Mouse (Mus musculus) hindbrain, embryonic 11.5 days (tissue): ENCODE results near the gene Magi2. TPM values are rescaled to one million over a fixed set of nuclear protein-coding genes. Genes with fewer than 3 reads are reported as not detected.

Experiments
- ATAC-seq: fragments of 200-750 bp; cut with Nextera tagmentation; 2 replicates; pipeline ENCODE4 v1.8.0; 2017; ENCODE audit warnings: mild to moderate bottlenecking, moderate TSS enrichment, moderate library complexity; ENCODE audit not compliant: low FRiP score
- DNase-seq: peaks from one replicate; pipeline ENCODE4 v3.0.0-alpha.2; 2015; ENCODE audit warnings: low spot score
- H3K27ac ChIP-seq: fragments of 300-500 bp; sonication (generic); 2 replicates; pipeline ENCODE4 v1.5.1; 2014; ENCODE audit warnings: mild to moderate bottlenecking, low read depth, low read length
- H3K27me3 ChIP-seq: fragments of 300-500 bp; sonication (generic); 2 replicates; pipeline ENCODE4 v1.6.1; 2014; ENCODE audit warnings: mild to moderate bottlenecking, low read length, moderate library complexity, mixed read lengths; ENCODE audit not compliant: control insufficient read depth, insufficient read depth
- H3K36me3 ChIP-seq: fragments of 300-500 bp; sonication (generic); 2 replicates; pipeline ENCODE4 v1.6.1; 2014; ENCODE audit warnings: mild to moderate bottlenecking, low read length, moderate library complexity, mixed read lengths; ENCODE audit not compliant: control insufficient read depth, insufficient read depth
- H3K4me1 ChIP-seq: fragments of 300-500 bp; sonication (generic); replicated peaks from 2 replicates; pipeline ENCODE4 v1.6.1; 2014; ENCODE audit warnings: low read length, mixed read lengths; ENCODE audit not compliant: control insufficient read depth, insufficient read depth
- H3K4me2 ChIP-seq: fragments of 300-500 bp; sonication (generic); replicated peaks from 2 replicates; pipeline ENCODE4 v1.6.1; 2014; ENCODE audit warnings: mild to moderate bottlenecking, low read depth, low read length
- H3K4me3 ChIP-seq: fragments of 300-500 bp; sonication (generic); 2 replicates; pipeline ENCODE4 v1.5.1; 2014; ENCODE audit warnings: low read depth, low read length
- H3K9ac ChIP-seq: fragments of 300-500 bp; sonication (generic); 2 replicates; pipeline ENCODE4 v1.6.1; 2014; ENCODE audit warnings: low read depth, low read length
- H3K9me3 ChIP-seq: fragments of 300-500 bp; sonication (generic); 2 replicates; pipeline ENCODE4 v1.6.1; 2016; ENCODE audit warnings: low read length; ENCODE audit not compliant: control insufficient read depth
- WGBS: fragments of 180-500 bp; shearing (Covaris S2); extraction: QIAGEN DNeasy Blood & Tissue Kit; methylation state at CpG from one replicate; pipeline ENCODE4 v1.1.7; 2014; 5-methylcytosine and 5-hydroxymethylcytosine counted together
- polyA plus RNA-seq: library from polyadenylated mRNA; unstranded; fragments of >200 nt; fragmentation: Nextera tagmentation; extraction: Ambion mirVana; gene quantifications from 2 replicates; pipeline ENCODE4 v1.2.1, GENCODE M21; 2014

Magi2 gene
- polyA plus RNA-seq, 1 experiment from 2014 or later: 8.7 TPM

DNA sequence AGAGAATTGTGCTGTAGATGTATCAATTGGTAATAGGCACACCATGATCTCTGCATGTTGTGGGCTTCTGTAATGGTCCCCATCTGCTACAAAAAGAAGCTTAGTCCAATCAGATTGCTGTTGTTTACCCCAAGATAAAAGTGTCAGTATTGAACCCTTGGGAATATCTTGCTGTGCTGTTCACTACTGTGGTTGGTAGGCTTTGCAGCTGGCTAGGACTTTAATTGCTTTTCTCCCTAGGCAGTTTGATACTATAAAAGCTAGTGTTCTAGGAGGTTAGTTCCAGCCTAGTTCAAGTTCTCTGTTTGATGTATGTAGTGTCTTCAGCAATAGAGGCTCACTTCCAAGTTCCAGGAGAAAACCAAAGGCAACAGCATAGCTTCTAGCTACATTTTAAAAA, 1188.5 kb downstream of the Magi2 start:
- H3K27me3 ChIP-seq: no peaks in the 10 kb centered on the region
- ATAC-seq (no peak), DNase-seq (no peak)
- no peak overlapping the region for H3K27ac ChIP-seq
- no peaks in the 10 kb centered on the region for H3K4me1 ChIP-seq
- no peaks in the 10 kb centered on the region for H3K9me3 ChIP-seq
- H3K4me2 ChIP-seq: no peak overlapping the region
- no peak overlapping the region for H3K4me3 ChIP-seq
- H3K9ac ChIP-seq: no peak overlapping the region
- no peaks in the 10 kb centered on the region for H3K36me3 ChIP-seq

DNA sequence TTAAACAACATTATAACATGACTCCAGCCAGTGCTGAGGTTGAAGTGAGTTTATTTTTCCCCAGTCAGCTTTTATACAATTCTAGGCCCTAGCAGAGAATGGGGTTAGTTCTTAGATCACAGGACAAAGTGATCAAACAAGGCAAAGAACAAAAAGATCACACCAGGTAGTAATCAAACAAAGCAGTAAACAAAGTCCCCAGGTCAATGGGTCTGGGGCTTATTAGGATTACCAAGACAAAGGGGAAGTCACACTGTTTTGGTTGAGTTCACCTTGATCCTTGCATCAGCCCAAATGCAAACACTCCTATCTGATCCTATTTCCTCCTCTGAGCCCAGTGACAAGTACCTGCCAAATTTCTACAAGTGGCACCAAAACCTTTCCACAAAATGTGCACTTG, 1190.5 kb downstream of the Magi2 start:
- H3K27me3 ChIP-seq: no peaks in the 10 kb centered on the region
- H3K27ac ChIP-seq: no peak overlapping the region
- no peaks in the 10 kb centered on the region for H3K9me3 ChIP-seq
- no peak overlapping the region for H3K4me3 ChIP-seq
- DNase-seq (no peak), ATAC-seq (no peak)
- H3K4me2 ChIP-seq: no peak overlapping the region
- H3K36me3 ChIP-seq: no peaks in the 10 kb centered on the region
- no peak overlapping the region for H3K9ac ChIP-seq
- no peaks in the 10 kb centered on the region for H3K4me1 ChIP-seq

DNA sequence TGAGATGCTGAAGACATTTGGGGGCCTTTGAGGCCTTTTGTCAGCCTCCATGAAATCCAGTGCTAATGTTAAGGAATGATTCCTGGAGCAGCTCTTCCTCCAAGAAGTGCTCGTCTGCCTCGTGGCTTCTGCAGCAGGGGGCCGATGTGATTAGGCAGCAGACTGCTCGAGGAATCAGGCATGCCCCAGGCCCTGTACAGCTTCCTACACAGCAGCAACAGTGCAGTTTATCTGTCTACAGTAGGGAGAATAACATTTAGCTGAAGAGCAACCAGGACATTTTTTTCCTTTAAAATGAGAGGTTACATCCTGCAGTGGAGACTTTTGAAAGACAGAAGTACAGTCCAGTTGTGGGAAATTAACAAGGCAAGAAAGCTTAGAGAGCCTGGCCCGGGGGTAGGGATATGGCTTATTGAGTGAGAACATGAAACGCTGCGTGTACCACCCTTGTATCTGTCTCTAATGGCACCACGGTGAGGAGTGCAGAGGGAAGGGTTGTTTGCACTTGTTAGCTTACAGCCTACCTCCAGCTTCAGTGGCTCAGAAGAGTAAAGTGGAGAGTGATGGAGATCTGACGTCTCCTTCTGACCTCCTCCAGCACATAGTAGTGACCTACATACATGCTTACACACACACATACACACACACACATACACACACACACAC, 1205.4 kb downstream of the Magi2 start:
- Histone ChIP-seq H3K9ac (no peak overlapping the region), H3K27ac (no peak overlapping the region), H3K4me3 (no peak overlapping the region), H3K4me2 (no peak overlapping the region), H3K9me3 (no peaks in the 10 kb centered on the region), H3K4me1 (no peaks in the 10 kb centered on the region), H3K36me3 (no peaks in the 10 kb centered on the region), H3K27me3 (no peaks in the 10 kb centered on the region)
- ATAC-seq (no peak), DNase-seq (no peak)
- 62% methylated on average over 9 of the region's 9 CpGs for WGBS

DNA sequence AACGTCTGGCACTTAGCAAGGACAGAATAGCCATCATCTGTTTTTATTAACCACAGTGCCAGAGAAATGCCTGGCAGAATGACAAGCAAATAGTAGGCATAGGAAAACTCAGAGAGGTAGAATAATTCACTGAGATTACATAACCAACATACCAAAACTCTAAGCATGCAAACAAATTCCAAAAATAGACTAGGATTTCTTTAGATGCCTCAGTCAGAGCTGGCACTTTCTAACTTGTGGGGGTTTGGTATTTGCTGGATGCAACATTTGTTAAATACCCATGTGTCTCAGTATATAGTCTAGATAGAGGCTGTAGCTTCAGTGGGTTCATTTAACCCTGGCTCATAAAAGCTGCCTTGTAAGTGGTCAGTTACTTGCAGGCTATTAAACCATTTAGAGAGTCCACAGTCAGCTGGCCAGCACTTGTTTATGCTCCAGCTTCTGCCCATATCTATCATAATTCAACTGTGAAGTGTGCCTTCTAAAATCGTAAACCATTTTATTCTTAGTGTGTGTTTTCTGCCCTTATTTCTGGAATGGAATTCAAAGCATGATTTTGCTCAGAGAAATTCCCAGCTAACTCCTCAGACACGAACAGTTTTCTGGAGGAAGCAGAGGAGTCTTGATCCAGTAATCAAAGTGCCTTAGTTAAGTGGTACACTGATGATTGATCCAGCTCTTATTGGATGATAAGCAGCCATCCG, 1219.8 kb downstream of the Magi2 start:
- no peak for DNase-seq
- Histone ChIP-seq H3K27ac (no peak overlapping the region), H3K9ac (no peak overlapping the region), H3K4me1 (no peaks in the 10 kb centered on the region), H3K4me2 (no peak overlapping the region), H3K27me3 (no peaks in the 10 kb centered on the region), H3K36me3 (no peaks in the 10 kb centered on the region), H3K9me3 (no peaks in the 10 kb centered on the region), H3K4me3 (no peak overlapping the region)
- WGBS: 83% methylated on average over 4 of the region's 4 CpGs
- ATAC-seq: no peak

DNA sequence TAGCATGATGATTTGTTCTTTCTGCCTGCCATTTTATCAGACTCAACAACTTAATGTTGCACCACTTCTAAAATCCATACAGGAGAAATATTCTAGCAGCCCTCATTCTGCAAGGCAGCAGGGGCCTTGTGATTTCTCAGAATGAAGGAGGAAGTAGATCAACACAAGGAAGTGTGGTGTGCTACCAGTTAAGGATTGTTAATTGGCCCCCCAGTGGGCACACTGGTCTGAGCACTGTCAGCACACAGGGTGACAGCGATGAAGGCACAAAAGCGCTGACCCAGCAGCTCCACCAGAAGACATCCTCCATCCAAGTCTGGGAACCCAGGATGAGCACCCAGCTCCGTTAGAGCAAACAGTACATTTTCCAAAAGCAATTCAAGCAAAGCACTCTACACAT, 1229.3 kb downstream of the Magi2 start:
- Histone ChIP-seq H3K36me3 (no peaks in the 10 kb centered on the region), H3K4me1 (no peaks in the 10 kb centered on the region), H3K9me3 (no peaks in the 10 kb centered on the region), H3K4me3 (no peak overlapping the region), H3K27ac (no peak overlapping the region), H3K9ac (no peak overlapping the region), H3K27me3 (no peaks in the 10 kb centered on the region), H3K4me2 (no peak overlapping the region)
- DNase-seq (no peak), ATAC-seq (no peak)
- 72% methylated on average over 3 of the region's 3 CpGs for WGBS

DNA sequence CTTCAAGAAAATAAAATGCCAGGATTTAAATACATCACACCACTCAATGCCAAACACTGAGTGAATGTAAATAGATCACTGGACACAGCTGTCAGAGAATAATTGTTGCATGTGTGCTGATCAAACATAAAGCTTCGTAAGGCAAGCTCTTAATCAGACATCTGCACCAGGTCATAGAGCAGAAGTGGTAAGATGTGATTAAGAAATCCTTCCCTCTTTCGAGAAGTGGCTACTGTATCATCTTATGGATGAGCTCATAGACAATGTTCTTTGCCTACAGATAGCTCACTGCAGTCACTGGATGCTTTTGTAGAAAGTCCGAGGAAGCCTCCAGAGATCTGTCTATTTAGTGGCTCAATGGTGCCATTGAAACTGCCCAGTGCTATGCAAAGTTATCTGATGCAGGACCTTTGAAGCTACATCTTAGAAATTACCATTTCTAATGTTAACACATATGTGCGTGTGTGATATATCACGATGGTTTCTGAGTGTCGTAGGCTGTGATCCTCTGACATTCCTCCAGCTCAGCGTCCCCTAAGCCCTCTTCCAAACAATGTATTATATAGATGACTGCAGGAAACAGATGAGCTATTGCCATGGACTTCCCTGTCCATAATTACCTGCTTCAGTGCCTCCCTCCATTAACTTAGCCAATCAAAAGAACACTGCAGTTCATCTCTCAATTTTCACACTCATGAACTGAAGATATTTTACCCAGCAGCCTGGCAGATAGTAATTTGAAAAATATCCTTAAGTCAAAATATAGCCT, 1231.1 kb downstream of the Magi2 start:
- Histone ChIP-seq H3K4me3 (no peak overlapping the region), H3K36me3 (no peaks in the 10 kb centered on the region), H3K9me3 (no peaks in the 10 kb centered on the region), H3K4me1 (no peaks in the 10 kb centered on the region), H3K9ac (no peak overlapping the region), H3K27ac (no peak overlapping the region), H3K27me3 (no peaks in the 10 kb centered on the region), H3K4me2 (no peak overlapping the region)
- DNase-seq: no peak
- 0 out of 2 replicates have a peak, but pooled peaks have one; percentile 60 for ATAC-seq
- 86% methylated on average over 7 of the region's 7 CpGs for WGBS

DNA sequence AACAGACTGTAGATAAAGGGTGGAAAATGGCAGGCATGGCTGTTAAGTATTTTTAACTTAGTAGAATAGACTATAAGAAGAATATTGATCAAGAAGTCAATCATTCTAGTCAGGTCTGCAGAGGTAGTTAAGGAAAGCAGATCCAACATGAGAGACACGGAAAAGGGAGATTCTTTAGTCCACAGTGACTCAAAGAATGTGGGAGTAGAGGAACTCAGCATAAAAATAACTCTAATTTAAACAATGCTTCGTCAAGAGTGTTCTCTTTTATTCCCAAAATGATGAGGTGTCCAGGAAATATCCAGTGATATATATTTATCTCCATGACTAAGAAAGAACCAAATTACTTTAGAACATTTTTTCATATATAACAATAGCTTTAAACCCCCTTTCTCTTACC, 1234.9 kb downstream of the Magi2 start:
- Histone ChIP-seq H3K4me2 (no peak overlapping the region), H3K27ac (no peak overlapping the region), H3K36me3 (no peaks in the 10 kb centered on the region), H3K27me3 (no peaks in the 10 kb centered on the region), H3K9me3 (no peaks in the 10 kb centered on the region), H3K4me1 (no peaks in the 10 kb centered on the region), H3K4me3 (no peak overlapping the region), H3K9ac (no peak overlapping the region)
- ATAC-seq (no peak), DNase-seq (no peak)
- 86% methylated on average over 2 of the region's 2 CpGs for WGBS

DNA sequence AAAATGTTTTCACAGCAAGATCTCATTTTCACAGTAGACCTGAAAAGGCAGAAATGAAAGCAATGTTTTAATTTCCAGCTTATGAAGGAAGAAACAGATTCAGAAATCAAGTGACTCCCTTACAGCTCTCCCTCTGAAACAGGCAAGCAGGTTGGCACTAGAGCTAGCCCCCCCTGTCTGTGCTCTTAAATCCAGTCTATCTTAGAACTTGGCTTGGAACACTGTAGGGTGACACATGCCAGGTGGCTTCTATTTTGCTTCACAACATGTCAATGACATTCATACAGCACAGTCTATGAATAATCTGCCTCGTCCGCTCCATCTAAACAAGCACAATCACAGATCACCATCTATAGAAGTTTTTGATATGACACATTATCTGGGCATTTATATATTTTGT, 1235.5 kb downstream of the Magi2 start:
- Histone ChIP-seq H3K27me3 (no peaks in the 10 kb centered on the region), H3K36me3 (no peaks in the 10 kb centered on the region), H3K9me3 (no peaks in the 10 kb centered on the region), H3K4me2 (no peak overlapping the region), H3K4me3 (no peak overlapping the region), H3K9ac (no peak overlapping the region), H3K4me1 (no peaks in the 10 kb centered on the region), H3K27ac (no peak overlapping the region)
- DNase-seq: no peak
- WGBS: 89% methylated on average over 2 of the region's 2 CpGs
- no peak for ATAC-seq

DNA sequence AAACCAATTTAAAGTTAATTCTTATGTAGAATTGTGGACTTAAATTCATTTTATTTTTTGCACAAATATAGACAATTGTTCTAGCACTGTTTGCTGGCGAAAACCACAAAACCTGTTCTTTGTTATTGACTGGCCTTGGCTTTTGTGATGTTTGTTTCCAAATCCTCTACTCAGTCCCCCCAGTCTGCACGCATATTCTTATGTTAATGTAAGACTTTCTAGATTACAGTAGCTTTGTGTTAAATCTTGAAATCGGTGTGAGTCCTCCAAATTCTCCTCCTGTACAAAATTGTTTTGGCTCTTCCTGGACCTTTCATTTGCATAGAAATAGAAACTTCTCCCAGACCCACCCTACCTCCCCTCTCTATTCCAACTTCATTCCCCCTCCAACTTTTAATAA, 1242.9 kb downstream of the Magi2 start:
- H3K4me3 ChIP-seq: no peak overlapping the region
- no peak for ATAC-seq
- WGBS: 72% methylated on average over 3 of the region's 3 CpGs
- H3K27ac ChIP-seq: no peak overlapping the region
- no peaks in the 10 kb centered on the region for H3K9me3 ChIP-seq
- H3K4me2 ChIP-seq: no peak overlapping the region
- DNase-seq: no peak
- H3K36me3 ChIP-seq: no peaks in the 10 kb centered on the region
- H3K4me1 ChIP-seq: no peaks in the 10 kb centered on the region
- H3K27me3 ChIP-seq: no peaks in the 10 kb centered on the region
- no peak overlapping the region for H3K9ac ChIP-seq
